Mouse (Mus musculus) embryonic facial prominence, embryonic 14.5 days (tissue): ENCODE results near the gene Map9. TPM values are rescaled to one million over a fixed set of nuclear protein-coding genes. Genes with fewer than 3 reads are reported as not detected.
"Not testable (repeated sequence)": the region's sequence is repeated elsewhere in the genome, so short reads cannot be mapped to it uniquely, and the experiment has no call there.

Experiments used
- ATAC-seq: fragments of 200-750 bp; cut with Nextera tagmentation; 2 replicates; pipeline ENCODE4 v1.8.0; 2017; ENCODE audit warnings: low read depth, moderate number of reproducible peaks, moderate TSS enrichment
- DNase-seq: peaks from one replicate; pipeline ENCODE4 v3.0.0-alpha.2; 2015; ENCODE audit warnings: low spot score
- H3K27ac ChIP-seq: fragments of 300-500 bp; sonication (generic); replicated peaks from 2 replicates; pipeline ENCODE4 v1.5.1; 2014; ENCODE audit warnings: low read depth, mild to moderate bottlenecking, low read length, moderate library complexity
- H3K27me3 ChIP-seq: fragments of 300-500 bp; sonication (generic); replicated peaks from 2 replicates; pipeline ENCODE4 v1.6.1; 2014; ENCODE audit warnings: low read length; ENCODE audit not compliant: control insufficient read depth, insufficient read depth
- H3K36me3 ChIP-seq: fragments of 300-500 bp; sonication (generic); 2 replicates; pipeline ENCODE4 v1.6.1; 2014; ENCODE audit warnings: low read length, mixed read lengths; ENCODE audit not compliant: control insufficient read depth, insufficient read depth
- H3K4me1 ChIP-seq: fragments of 300-500 bp; sonication (generic); 2 replicates; pipeline ENCODE4 v1.6.1; 2014; ENCODE audit warnings: antibody characterized with exemption, low read length; ENCODE audit not compliant: control insufficient read depth, insufficient read depth
- H3K4me2 ChIP-seq: fragments of 300-500 bp; sonication (generic); 2 replicates; pipeline ENCODE4 v1.6.1; 2014; ENCODE audit warnings: low read depth, mild to moderate bottlenecking, low read length, moderate library complexity, mixed read lengths
- H3K4me3 ChIP-seq: fragments of 300-500 bp; sonication (generic); 2 replicates; pipeline ENCODE4 v1.5.1; 2014; ENCODE audit warnings: low read depth, mild to moderate bottlenecking, low read length
- H3K9ac ChIP-seq: fragments of 300-500 bp; sonication (generic); 2 replicates; pipeline ENCODE4 v1.6.1; 2014; ENCODE audit warnings: low read depth, mild to moderate bottlenecking, low read length, moderate library complexity, mixed read lengths
- H3K9me3 ChIP-seq: fragments of 300-500 bp; sonication (generic); 2 replicates; pipeline ENCODE4 v1.6.1; 2016; ENCODE audit warnings: low read length; ENCODE audit not compliant: control insufficient read depth
- WGBS: fragments of 180-500 bp; shearing (Covaris S2); extraction: QIAGEN DNeasy Blood & Tissue Kit; methylation state at CpG from one replicate; pipeline ENCODE4 v1.1.7; 2014; 5-methylcytosine and 5-hydroxymethylcytosine counted together
- polyA plus RNA-seq: library from polyadenylated mRNA; unstranded; fragments of >200 nt; fragmentation: Nextera tagmentation; extraction: Ambion mirVana; gene quantifications from 2 replicates; pipeline ENCODE4 v1.2.1, GENCODE M21; 2014

Map9 gene
- polyA plus RNA-seq = 8.6 and 9.9 TPM in 2 replicates

DNA sequence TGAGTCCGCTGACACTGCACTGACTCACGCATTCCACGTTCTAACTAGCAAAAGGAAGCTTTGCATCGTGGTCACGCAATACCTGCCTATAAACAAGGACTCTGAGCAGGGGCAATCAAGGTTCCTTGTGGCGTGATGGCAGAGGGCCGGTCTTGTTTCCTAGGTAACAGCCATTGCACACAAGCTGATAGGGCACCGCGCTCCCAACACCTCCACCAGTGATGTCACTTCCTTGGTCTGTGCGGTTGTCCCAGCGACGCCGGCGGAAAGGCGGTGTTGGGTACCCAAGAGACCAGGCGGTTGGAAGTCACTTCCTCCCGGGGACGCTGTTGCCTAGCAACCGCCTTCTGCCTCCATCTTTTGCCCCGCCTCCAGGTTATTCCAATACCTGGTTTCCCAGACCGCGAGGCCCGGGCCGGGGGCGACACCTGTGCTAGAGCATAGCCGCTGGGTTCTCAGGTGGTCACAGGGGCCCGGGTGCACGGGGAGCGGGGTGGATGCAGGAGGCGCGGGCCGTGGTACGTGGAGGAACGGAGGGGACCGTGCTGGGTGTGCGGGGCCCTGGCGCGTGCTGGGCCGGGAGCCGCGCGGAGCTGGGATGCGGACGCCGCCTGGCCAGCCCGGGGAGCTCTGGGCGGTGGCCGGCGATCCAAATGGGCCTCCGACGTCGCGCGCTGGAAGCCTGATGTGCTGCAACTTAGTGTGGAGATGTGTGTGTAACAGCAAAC lies at the start of gene Map9:
TSS of gene Map9 (plus strand) at position 248 of the 728 bp plus-strand sequence.
- Histone ChIP-seq H3K4me1 (peaks cover 5% of the 10 kb centered on the region; the same call in 1 of the 2 replicates), H3K27ac (peak within 1 kb of the TSS; percentile 72), H3K4me2 (peak within 1 kb of the TSS; percentile 88), H3K27me3 (no peaks in the 10 kb centered on the region), H3K36me3 (no peaks in the 10 kb centered on the region), H3K9me3 (no peaks in the 10 kb centered on the region), H3K4me3 (peak within 1 kb of the TSS; percentile 68), H3K9ac (peak within 1 kb of the TSS; percentile 62)
- ATAC-seq (peak; percentile 100), DNase-seq (peak; percentile 99)
- WGBS = under 1% methylated on average over 47 of the region's 54 CpGs

DNA sequence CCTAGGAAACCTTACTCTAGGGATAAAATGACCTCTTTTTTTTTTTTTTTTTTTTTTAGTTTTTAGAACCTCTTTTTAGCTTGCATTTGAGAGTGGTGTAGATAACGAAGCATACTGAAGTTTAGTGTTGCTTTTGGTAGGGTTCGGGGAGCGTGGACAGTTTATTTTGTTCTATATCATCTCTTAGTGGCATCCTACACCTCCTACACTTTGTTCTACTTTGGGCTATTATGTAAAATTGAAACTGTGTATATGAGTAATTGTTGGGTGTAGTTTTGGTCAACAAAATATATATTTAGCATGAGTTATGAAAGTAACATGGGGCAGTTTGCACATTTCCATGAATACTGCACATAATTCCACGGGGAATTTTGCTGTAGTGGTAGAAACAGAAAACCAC lies 42.1 kb upstream of the Map9 start:
- Histone ChIP-seq H3K4me2 (no peak overlapping the region), H3K36me3 (no peaks in the 10 kb centered on the region), H3K9me3 (no peaks in the 10 kb centered on the region), H3K27ac (no peak overlapping the region), H3K9ac (no peak overlapping the region), H3K27me3 (no peaks in the 10 kb centered on the region), H3K4me3 (no peak overlapping the region), H3K4me1 (no peaks in the 10 kb centered on the region)
- DNase-seq = no peak
- WGBS = 82% methylated on average over 4 of the region's 4 CpGs
- no peak for ATAC-seq

DNA sequence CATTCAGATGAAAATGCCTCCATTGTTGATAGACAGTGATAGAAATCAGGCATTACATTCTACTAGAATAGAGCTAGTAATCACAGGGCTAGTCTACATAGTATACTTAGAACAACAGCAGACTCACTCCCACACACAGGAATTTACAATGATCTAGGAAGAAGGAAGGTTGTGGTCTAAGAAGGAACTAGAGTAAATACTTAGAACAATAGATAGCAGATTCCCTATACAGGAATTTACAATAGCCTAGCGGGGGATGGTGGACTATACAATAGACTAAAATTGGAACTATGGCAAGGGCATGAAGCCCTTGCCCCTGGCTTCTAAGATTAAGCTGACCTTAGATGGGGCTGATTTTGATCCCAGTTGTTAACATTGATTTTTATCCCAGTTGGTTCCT lies 31.1 kb upstream of the Map9 start:
- not testable (repeated sequence) for H3K4me2 ChIP-seq, H3K27ac ChIP-seq, H3K9me3 ChIP-seq, H3K27me3 ChIP-seq, H3K36me3 ChIP-seq, H3K4me3 ChIP-seq, H3K4me1 ChIP-seq, ATAC-seq, DNase-seq, H3K9ac ChIP-seq
- WGBS = 97% methylated on average over 1 of the region's 1 CpGs

DNA sequence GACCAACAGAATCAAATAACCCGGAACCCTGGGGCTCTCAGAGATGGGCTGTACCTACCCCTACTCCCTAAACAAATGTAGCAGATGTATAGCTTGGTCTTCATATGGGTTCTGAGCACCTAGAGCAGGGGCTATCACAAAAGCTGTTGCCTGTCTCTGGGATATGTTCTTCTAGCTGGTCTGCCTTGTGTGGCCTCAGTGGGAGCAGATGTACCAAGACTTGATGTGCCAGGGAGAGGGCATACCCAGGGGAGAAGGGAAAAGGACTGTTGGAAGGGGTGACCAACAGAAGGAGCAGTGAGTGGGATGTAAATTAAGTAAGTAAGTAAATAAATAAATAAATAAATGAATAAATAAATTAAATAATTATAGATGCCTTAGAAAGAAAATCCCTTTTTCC lies 25.8 kb upstream of the Map9 start:
- ATAC-seq = no peak

DNA sequence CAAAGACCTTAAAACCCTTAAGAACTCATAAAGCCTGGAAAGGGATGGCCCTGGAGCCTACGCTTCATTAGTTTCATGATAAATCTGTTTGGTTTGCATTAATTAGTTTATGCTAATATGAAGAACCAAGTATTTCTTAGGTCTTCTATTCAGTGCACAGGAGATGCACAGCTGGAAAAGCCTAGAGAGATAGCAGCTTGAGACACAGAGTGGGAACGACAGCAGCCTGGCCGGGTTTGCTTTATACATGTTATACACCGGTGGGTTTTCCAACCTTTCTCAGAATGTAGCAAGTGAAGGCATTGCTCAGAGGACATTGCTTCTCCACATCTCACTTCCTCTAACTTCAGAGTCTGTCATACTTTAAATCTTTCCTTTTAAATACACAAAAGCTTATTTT lies 25.3 kb upstream of the Map9 start:
- ATAC-seq = no peak
- DNase-seq = no peak
- Histone ChIP-seq H3K4me2 (no peak overlapping the region), H3K27me3 (no peaks in the 10 kb centered on the region), H3K4me3 (no peak overlapping the region), H3K9ac (no peak overlapping the region), H3K27ac (no peak overlapping the region), H3K36me3 (no peaks in the 10 kb centered on the region), H3K4me1 (no peaks in the 10 kb centered on the region; the same call in 1 of the 2 replicates), H3K9me3 (0 out of 2 replicates have a peak, but pooled peaks cover 3% of the 10 kb centered on the region)
- 90% methylated on average over 4 of the region's 4 CpGs for WGBS

More for the DNA sequence above, 25.8 kb upstream of the Map9 start:
- no peaks in the 10 kb centered on the region for H3K36me3 ChIP-seq
- no peak overlapping the region for H3K27ac ChIP-seq
- 0 out of 2 replicates have a peak, but pooled peaks cover 3% of the 10 kb centered on the region for H3K9me3 ChIP-seq
- H3K4me2 ChIP-seq = no peak overlapping the region
- no peaks in the 10 kb centered on the region for H3K27me3 ChIP-seq
- 78% methylated on average over 1 of the region's 1 CpGs for WGBS
- H3K4me3 ChIP-seq = no peak overlapping the region
- H3K4me1 ChIP-seq = no peaks in the 10 kb centered on the region; the same call in 1 of the 2 replicates
- H3K9ac ChIP-seq = no peak overlapping the region
- DNase-seq = no peak

DNA sequence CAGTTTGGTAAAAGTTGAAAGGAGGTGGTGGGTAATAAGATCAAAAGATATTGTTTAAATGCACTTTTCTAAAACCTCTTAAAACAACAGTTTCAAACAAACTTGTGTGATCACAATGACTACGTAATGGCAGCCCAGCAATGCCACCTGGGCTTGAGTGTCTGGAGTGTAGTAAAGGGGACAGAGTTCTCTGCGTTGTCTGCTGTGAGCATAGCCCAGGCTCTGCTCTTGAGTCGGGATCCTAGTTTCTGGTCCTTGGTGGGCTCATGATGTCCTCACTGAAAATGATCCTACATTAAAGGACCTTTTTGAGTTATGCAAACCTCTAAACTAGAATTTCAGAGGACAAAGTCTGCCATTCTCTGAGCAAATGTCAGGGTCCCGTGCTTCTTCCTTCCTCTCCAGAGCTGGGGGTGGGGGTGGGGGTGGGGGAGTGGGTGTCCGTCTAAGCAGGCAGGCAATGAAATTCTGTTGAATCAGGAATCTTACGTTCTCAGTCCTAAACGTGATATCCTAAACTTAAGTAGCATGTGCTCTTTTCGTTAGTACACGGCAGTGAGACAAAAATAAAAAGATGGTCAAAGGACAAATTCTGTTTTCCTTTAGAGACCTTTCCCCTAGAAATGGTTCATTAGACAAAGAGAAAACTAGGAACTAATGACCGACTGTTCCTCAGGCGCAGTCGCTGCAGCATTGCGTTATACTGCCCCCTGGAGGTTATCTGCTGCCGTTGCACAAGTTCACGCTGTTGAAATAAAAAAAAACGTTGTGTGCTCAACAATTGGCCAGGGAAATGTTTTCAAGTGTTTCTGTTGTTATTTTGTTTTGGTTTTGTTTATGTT lies 24.5 kb upstream of the Map9 start:
- H3K27me3 ChIP-seq = no peaks in the 10 kb centered on the region
- H3K9ac ChIP-seq = peak overlapping the region; percentile 54
- peak overlapping the region; percentile 59 for H3K4me2 ChIP-seq
- H3K36me3 ChIP-seq = no peaks in the 10 kb centered on the region
- H3K4me1 ChIP-seq = no peaks in the 10 kb centered on the region; the same call in 1 of the 2 replicates
- DNase-seq (peak; percentile 79), ATAC-seq (peak; percentile 70)
- WGBS = 8% methylated on average over 16 of the region's 16 CpGs
- peak overlapping the region; percentile 30 for H3K4me3 ChIP-seq
- 0 out of 2 replicates have a peak, but pooled peaks cover 3% of the 10 kb centered on the region for H3K9me3 ChIP-seq
- no peak overlapping the region for H3K27ac ChIP-seq

DNA sequence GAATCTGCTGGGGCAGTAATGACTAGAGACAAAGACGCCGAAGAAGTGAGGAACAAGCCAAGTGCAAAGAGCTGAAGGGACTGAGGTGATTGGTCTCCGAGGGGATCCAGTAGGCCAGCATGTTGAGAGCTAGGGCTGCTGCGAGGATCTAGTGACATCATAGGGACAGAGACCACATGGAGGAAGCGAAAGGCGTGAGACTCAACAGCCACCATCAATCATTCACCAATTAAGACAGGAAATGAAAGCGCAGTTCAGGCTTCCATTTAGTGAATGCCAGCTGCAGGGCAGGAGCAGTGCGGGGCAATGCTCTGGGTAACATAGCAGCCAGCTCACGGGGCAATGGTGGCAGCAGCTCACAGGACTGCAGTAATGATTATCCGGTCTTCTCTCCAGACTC lies 17.7 kb upstream of the Map9 start:
- Histone ChIP-seq H3K4me1 (no peaks in the 10 kb centered on the region), H3K4me3 (no peak overlapping the region), H3K9ac (no peak overlapping the region), H3K27ac (no peak overlapping the region), H3K9me3 (no peaks in the 10 kb centered on the region), H3K4me2 (no peak overlapping the region), H3K36me3 (no peaks in the 10 kb centered on the region), H3K27me3 (no peaks in the 10 kb centered on the region)
- no peak for DNase-seq
- ATAC-seq = no peak
- WGBS = 62% methylated on average over 10 of the region's 10 CpGs

DNA sequence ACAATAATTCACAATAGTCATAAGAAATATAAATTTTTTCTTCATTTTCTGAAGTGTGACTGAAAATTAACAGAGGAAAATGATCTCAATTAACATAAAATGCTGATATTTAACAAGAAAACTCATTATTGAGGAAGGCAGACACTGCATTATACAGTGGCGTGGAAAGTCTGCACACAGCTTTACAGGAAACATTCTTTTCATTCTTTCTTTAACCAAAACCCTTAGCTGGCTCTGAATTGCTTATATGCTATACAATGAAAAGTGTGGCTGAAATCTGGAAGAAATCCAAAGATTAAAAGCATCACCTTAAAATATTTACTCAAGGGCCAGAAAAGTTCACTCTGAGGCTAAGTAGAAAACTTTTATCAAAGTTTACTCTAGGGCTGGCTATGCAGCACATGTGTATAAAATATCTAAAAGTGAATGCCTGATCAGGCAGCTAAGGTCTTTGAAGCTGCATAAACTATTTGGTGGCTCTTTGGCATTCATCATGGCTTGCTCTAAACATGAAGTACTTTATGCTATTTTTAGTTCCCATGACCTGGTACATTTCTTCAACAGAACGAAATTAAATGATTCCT lies 9.5 kb upstream of the Map9 start:
- Histone ChIP-seq H3K27ac (no peak overlapping the region), H3K4me1 (no peaks in the 10 kb centered on the region), H3K36me3 (no peaks in the 10 kb centered on the region), H3K27me3 (0 out of 2 replicates have a peak, but pooled peaks cover 3% of the 10 kb centered on the region), H3K4me3 (no peak overlapping the region), H3K9me3 (no peaks in the 10 kb centered on the region), H3K4me2 (no peak overlapping the region), H3K9ac (no peak overlapping the region)
- ATAC-seq (no peak), DNase-seq (peak; percentile 46)
- WGBS = 19% methylated on average over 2 of the region's 2 CpGs
